Mouse (Mus musculus) CH12F3 (cell line): ENCODE measurements around the gene Olfr645.

Source experiments
- in situ Hi-C: fragments of 300-500 bp; cut with MboI; formaldehyde crosslinking; loops from 2 replicates; pipeline ENCODE4 v1.14.3; 2020; ENCODE audit warnings: low sequenced_read_pairs

Gene Olfr645

GRCm38 (mm10) chr7:104085365-104085764, at the start of gene Olfr645:
Gene Olfr645 (minus strand): TSS chr7:104085465.
- in situ Hi-C loops: no loop called here

- in situ Hi-C loops: no loop called here
Observed at GRCm38 (mm10) chr7:104129726-104130125, 44.5 kb upstream of the Olfr645 start, which contains the start of gene Ubqln5. Gene Ubqln5 (minus strand): TSS chr7:104129826.

GRCm38 (mm10) chr7:104104757-104104972, 19.4 kb upstream of the Olfr645 start, which contains the start of gene Olfr646:
Gene Olfr646 (plus strand): TSS chr7:104104873.
- in situ Hi-C loops: no loop called here

GRCm38 (mm10) chr7:104103913-104104756, 18.9 kb upstream of the Olfr645 start:
- in situ Hi-C loops: no loop called here

GRCm38 (mm10) chr7:104071769-104072168, 13.5 kb downstream of the Olfr645 start, which contains the start of gene Olfr644:
Gene Olfr644 (minus strand): TSS chr7:104071869.
- in situ Hi-C loops: no loop called here

GRCm38 (mm10) chr7:104061345-104061744, 23.9 kb downstream of the Olfr645 start, which contains the start of gene 4930516K23Rik:
Gene 4930516K23Rik (minus strand): TSS chr7:104061445.
- in situ Hi-C loops: no loop called here

GRCm38 (mm10) chr7:104059215-104059614, 26.1 kb downstream of the Olfr645 start:
- in situ Hi-C loops: no loop called here

GRCm38 (mm10) chr7:104052566-104052965, 32.7 kb downstream of the Olfr645 start, which contains the start of gene Olfr642:
Gene Olfr642 (minus strand): TSS chr7:104052666.
- in situ Hi-C loops: no loop called here

GRCm38 (mm10) chr7:104050745-104051144, 34.5 kb downstream of the Olfr645 start:
- in situ Hi-C loops: no loop called here

- in situ Hi-C loops: no loop called here
Observed at GRCm38 (mm10) chr7:104035145-104035544, 50.1 kb downstream of the Olfr645 start, which contains the start of gene Olfr641. Gene Olfr641 (plus strand): TSS chr7:104035445.
